Mouse (Mus musculus) thymus, adult 2 months (tissue): ENCODE measurements around the gene Stambpl1. TPM values are rescaled to one million over a fixed set of nuclear protein-coding genes. Genes with fewer than 3 reads are reported as not detected.

Experiments used
- DNase-seq: peaks from one replicate; pipeline ENCODE4 v3.0.0; 2021
- H3K27ac ChIP-seq: fragments of 200-500 bp; 2 replicates; pipeline ENCODE4 v1.5.1; 2012; ENCODE audit warnings: low read length, control low read depth; ENCODE audit not compliant: control insufficient read depth, insufficient read depth
- H3K27me3 ChIP-seq: fragments of 200-500 bp; 2 replicates; pipeline ENCODE4 v1.6.1; 2012; ENCODE audit warnings: mild to moderate bottlenecking, low read length, moderate library complexity, mixed read lengths; ENCODE audit not compliant: control insufficient read depth, insufficient read depth
- H3K36me3 ChIP-seq: fragments of 200-500 bp; 2 replicates; pipeline ENCODE4 v1.6.1; 2012; ENCODE audit warnings: mild to moderate bottlenecking, low read length, moderate library complexity; ENCODE audit not compliant: control insufficient read depth, insufficient read depth
- H3K4me1 ChIP-seq: fragments of 200-500 bp; replicated peaks from 2 replicates; pipeline ENCODE4 v1.6.1; 2012; ENCODE audit warnings: low read length; ENCODE audit not compliant: control insufficient read depth, insufficient read depth
- H3K4me3 ChIP-seq: fragments of 200-500 bp; 2 replicates; pipeline ENCODE4 v1.5.1; 2012; ENCODE audit warnings: mild to moderate bottlenecking, low read length, control low read depth, moderate library complexity; ENCODE audit not compliant: control insufficient read depth, insufficient read depth
- CTCF ChIP-seq: fragments of 200-500 bp; IDR thresholded peaks from 2 replicates; pipeline ENCODE4 v1.5.1; 2012; ENCODE audit warnings: mild to moderate bottlenecking, control low read depth, low read length, moderate library complexity, borderline replicate concordance; ENCODE audit not compliant: control insufficient read depth, poor library complexity, insufficient read depth; ENCODE audit errors: extremely low read depth
- POLR2A ChIP-seq: fragments of 200-500 bp; IDR thresholded peaks from 2 replicates; pipeline ENCODE4 v1.6.1; 2012; ENCODE audit warnings: mild to moderate bottlenecking, low read length, control low read depth, moderate library complexity; ENCODE audit not compliant: control insufficient read depth, poor library complexity, insufficient read depth; ENCODE audit errors: extremely low read depth
- WGBS: fragments of 180-500 bp; shearing (Covaris S2); methylation state at CpG from one replicate; pipeline ENCODE4 v1.1.7; 2018; 5-methylcytosine and 5-hydroxymethylcytosine counted together
- polyA plus RNA-seq: library from polyadenylated mRNA; depleted of rRNA; stranded (reverse); fragments of >200 nt; gene quantifications from 2 replicates; pipeline ENCODE4 v1.2.3, GENCODE M21; 2012

Gene Stambpl1
- polyA plus RNA-seq, 1 experiment: 34.0 TPM

DNA sequence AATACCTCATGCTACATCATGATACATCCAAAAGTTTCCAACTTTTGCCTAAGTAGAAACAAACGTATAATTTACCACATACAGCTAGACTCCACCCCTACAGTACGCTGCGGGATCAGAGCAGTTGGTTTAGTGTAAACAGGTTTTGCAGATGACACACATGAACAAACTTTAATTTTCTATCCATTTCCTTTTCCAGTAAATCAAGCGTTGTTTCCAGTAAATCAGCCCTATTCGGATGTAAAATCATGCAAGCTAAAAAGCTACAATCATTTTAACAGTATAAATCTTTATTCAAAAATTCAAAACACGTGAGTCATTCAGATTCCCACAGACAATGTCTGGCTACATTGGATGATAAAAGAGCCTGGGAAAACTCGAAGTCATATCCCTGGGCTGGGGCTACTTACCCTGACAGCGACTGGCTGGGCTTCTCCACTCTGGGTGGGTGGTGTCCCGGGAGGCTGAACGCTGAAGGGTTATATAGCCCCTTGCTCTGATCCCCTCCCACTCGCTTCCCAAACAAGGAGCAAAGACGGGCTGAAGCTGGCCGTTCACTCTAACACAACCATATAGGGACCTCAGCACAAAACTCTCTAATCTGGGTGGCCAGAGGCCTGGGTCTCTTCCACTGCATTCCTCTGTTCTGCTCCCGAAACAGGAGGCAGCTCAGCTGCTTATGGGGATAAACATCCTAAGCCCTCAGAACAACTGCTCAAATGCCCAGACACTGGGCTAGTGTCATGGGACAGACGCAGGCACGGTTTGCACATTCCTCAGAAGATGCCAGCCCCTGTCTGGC, 63.1 kb downstream of the Stambpl1 start, which contains the start of gene Acta2:
Acta2 (minus strand) TSS at position 711 of the 802 bp plus-strand sequence.
- Histone ChIP-seq H3K36me3 (no peaks in the 10 kb centered on the region), H3K4me1 (peaks cover 10% of the 10 kb centered on the region), H3K27me3 (no peaks in the 10 kb centered on the region), H3K27ac (no peak within 1 kb of the TSS), H3K4me3 (no peak within 1 kb of the TSS)
- no peak for DNase-seq
- TF ChIP-seq CTCF (no peak), POLR2A (no peak)
- 90% methylated on average over 16 of the region's 16 CpGs for WGBS

GRCm38 (mm10) chr19:34256149-34256548, 64.1 kb downstream of the Stambpl1 start:
- Histone ChIP-seq H3K27ac (no peak overlapping the region), H3K4me3 (no peak overlapping the region), H3K27me3 (no peaks in the 10 kb centered on the region), H3K4me1 (peaks cover 10% of the 10 kb centered on the region), H3K36me3 (no peaks in the 10 kb centered on the region)
- DNase-seq: no peak
- TF ChIP-seq CTCF: no peak
- WGBS: 88% methylated on average over 5 of the region's 5 CpGs

DNA sequence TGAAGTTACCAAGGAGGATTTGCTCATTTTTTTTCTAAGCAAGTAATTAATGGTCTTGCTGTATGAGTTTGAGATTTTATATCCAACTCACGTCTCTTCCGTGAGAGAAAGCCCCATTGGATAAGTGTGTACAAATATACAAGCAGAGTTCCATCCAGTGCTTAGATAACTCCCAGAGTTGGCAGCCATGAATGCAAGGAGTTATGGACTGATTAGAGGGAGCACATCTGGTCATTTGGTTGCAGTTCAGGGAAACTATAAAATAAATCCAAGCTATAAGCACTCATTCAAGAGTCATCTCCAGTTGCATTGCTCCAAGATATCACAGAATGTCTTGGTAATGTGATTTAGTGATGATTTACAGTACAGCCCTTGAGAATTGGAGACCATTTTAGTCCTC, 64.9 kb downstream of the Stambpl1 start:
- Histone ChIP-seq H3K36me3 (no peaks in the 10 kb centered on the region), H3K27ac (no peak overlapping the region), H3K4me1 (peaks cover 10% of the 10 kb centered on the region), H3K4me3 (no peak overlapping the region), H3K27me3 (no peaks in the 10 kb centered on the region)
- TF ChIP-seq CTCF (no peak), POLR2A (no peak)
- WGBS: 95% methylated on average over 2 of the region's 2 CpGs
- no peak for DNase-seq

GRCm38 (mm10) chr19:34262273-34262974, 70.4 kb downstream of the Stambpl1 start:
- no peaks in the 10 kb centered on the region for H3K27me3 ChIP-seq
- no peak for TF ChIP-seq CTCF
- no peak for TF ChIP-seq POLR2A
- no peak for DNase-seq
- no peak overlapping the region for H3K4me3 ChIP-seq
- WGBS: 94% methylated on average over 2 of the region's 2 CpGs
- no peak overlapping the region for H3K27ac ChIP-seq
- no peaks in the 10 kb centered on the region for H3K4me1 ChIP-seq
- no peaks in the 10 kb centered on the region for H3K36me3 ChIP-seq

DNA sequence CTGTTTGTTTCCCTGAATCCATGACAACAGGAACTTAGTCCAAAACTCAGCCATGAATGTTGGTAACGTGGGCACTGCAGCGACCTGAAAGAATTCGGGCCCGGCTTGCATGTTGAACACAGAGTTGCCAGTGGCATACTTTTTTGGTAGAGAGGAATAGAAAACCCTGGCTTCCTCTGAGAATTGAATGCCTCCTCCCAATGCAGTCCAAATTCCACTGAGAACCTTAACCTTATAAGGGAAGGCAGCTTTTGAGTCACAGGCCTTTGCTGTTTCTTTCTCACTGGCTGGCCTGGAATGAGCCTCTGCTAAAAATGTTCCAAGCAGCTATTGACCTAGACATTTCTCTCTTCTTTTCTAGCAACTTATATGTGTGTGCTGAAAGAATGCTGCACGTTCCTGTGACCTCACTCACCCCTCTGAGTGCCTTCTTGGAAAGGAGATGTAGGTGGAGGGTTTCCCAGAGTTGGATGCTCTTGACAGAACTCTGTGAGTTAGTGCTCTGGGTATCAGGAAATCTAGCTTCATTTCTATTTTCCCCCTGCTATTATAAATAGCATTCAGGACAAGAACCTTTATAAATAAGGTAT, 73.7 kb downstream of the Stambpl1 start:
- 84% methylated on average over 5 of the region's 5 CpGs for WGBS
- Histone ChIP-seq H3K27me3 (no peaks in the 10 kb centered on the region), H3K36me3 (no peaks in the 10 kb centered on the region), H3K4me3 (no peak overlapping the region), H3K27ac (no peak overlapping the region), H3K4me1 (no peaks in the 10 kb centered on the region; the same call in 1 of the 2 replicates)
- TF ChIP-seq POLR2A: no peak
- no peak for TF ChIP-seq CTCF
- no peak for DNase-seq

DNA sequence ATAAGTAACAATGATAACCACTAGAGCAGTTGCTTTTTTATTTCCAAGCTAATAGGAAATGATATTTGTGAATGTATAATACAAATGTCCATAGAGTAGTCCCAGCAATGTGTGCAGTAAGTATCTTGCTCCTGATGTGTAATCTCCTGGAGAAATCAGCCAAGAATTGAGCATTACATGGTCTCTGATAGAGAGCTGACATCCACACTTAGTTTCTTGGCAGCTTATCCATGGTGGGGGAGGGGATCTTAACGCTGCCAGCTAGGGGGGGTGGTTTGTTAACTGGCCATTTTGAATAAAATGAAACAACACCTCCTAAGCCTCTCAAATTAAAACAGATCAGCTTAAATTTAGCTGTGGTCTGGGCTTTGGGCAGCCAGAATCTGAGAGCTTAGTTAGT, 77.0 kb downstream of the Stambpl1 start:
- WGBS: 83% methylated on average over 1 of the region's 1 CpGs
- H3K27me3 ChIP-seq: no peaks in the 10 kb centered on the region
- no peak for DNase-seq
- no peaks in the 10 kb centered on the region; the same call in 1 of the 2 replicates for H3K4me1 ChIP-seq
- no peak overlapping the region for H3K4me3 ChIP-seq
- TF ChIP-seq POLR2A (no peak), CTCF (no peak)
- no peaks in the 10 kb centered on the region for H3K36me3 ChIP-seq
- no peak overlapping the region for H3K27ac ChIP-seq
